Mouse (Mus musculus): ENCODE measurements around the gene Dhx9.
A peak's percentile ranks its signal among the peaks of the same experiment; 100 is the strongest.
"Not testable (repeated sequence)": the region's sequence is repeated elsewhere in the genome, so short reads cannot be mapped to it uniquely, and the experiment has no call there.

Dhx9 gene

DNA sequence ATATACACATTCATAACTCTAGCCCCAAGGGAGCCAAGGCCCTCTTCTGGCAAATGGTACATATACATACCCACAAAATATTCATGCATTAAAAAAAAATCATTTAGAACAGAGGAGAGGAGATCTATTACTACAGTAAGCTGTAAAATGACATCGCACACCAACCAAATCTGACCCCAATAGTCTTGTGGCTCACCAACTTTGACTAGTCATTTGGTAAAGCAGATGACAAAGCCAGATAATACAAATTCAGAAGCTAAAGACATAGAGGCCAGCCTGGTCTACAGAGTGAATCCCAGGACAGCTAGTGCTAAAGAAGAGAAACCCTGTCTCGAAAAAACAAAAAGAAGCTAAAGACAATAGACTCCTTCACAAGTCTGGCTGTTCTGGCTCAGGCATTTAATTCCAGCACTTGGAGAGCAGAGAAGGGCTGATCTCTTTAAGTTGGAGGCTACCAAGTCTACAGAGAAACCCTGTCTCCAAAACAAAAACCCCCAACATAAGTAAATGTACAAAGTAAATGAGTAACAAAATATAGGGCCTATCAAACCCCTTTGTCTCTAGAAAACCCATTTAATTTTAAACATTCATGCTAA is 2.2 kb downstream of the Dhx9 start:
- no peak for DNase-seq

- no peak for DNase-seq
Observed at GRCm38 (mm10) chr1:153481025-153481412, 6.4 kb downstream of the Dhx9 start.

- peak; percentile 60 to 84 for DNase-seq
Observed at GRCm38 (mm10) chr1:153480386-153481024, 7.0 kb downstream of the Dhx9 start.

DNA sequence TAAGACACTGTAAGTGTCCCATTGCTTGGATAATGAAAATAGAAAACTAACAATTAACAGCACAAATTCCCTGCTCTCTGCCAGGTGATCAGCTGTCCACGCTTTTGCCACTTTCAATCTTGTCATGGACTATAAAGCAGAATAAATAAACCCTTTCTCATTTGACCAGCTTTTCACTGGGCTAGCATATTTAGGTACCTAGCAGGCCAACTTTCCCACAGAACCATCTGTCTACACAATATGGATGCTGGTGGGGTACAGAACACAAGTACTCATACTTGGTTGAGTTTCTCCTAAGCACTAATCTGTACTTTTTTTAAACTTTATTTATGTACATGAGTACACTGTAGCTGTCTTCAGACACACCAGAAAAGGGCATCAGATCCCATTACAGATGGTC is 8.2 kb downstream of the Dhx9 start:
- no peak for DNase-seq

- DNase-seq = no peak
Observed at GRCm38 (mm10) chr1:153461796-153462195, 25.7 kb downstream of the Dhx9 start.

DNA sequence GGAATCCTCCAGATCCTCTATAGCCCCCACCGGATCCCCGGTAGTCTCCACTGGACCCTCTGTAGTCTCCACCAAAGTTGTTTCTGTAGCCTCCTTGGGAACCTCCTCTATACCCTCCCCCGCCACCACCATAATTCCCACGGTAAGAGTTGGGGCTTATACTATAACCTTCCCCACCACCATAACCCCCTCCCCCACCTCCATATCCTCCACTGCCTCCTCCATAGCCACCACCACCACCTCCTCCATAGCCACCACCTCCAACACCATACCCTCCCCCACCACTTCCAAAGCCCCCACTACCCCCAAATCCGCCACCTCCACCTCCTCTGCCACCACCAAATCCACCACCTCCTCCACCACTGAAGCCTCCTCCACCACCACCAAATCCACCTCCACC is 31.3 kb downstream of the Dhx9 start:
- DNase-seq = no peak

DNA sequence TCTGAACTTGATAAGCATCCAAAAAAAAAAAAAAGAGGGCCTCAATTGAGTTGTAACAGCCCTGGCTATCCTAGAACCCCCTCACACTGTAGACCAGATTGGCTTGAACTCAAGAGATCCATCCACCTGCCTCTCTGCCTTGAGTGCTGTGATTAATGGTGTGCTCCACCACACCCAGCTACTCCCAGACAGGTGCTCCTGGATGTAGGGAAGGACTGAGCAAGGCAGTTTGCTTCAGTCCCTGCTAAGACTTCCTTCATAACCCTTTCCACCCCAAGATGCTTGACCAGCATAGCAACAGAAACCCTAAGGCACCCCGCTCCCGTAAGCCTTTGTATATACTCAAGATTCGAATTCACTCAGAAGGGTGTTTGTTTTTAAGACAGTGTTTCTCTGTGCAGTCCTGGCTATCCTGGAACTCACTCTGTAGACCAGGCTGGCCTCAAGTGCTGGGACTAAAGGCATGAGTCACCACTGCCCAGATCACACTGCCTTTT is 34.3 kb downstream of the Dhx9 start:
- no peak for DNase-seq

GRCm38 (mm10) chr1:153451237-153452154 is 36.0 kb downstream of the Dhx9 start:
- peak; percentile 37 to 58 for DNase-seq

DNA sequence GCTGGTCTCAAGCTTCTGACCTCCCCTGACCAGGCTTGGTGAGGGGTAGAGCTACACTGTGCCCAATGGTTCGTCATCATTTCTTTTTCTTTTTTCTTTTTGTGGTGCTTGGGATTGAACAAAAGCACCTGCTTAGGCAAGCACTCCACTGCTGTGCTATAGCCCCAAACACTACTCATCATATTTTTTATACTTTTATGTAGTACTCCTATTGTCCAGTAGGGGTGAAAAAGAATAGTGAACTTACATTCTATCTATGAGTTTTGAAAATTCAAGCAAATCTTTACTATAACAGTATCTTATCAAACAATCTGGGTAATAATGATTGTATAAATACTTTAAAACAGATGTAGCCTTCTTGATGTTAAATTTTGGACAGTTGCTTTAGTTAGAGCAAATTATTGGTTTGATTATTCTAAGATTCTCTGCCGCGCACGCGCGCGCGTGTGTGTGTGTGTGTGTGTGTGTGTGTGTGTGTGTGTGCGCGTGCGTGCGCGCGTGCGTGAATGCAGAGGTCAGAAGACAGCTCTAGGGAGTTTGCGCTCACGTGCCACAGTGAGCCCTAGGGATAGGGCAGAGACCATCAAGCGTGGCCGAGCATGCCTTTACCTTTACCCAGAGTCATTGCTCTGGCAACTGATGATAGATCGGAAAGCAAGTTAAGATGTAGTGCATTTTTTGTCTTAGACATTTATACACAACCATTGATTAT is 41.2 kb downstream of the Dhx9 start:
- DNase-seq = no peak

DNA sequence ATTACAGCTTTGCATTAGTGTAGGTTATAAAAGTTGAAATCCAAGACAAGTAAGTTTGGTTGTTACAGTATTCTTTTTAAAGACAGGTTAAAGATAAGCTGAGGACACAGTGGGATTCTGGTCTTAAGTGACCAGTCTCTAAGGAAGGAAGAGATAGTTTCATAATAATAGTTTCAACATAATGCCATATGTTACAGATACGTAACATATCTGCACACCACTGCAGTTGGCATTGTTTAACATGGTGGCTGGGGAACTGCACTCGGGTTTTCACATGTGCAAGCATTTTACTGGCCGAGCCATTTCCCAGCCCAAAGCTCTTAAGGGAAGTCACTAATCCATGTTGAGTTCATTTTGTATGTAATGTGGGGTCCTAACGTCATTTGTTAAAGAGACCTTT is 43.8 kb downstream of the Dhx9 start:
- no peak for DNase-seq

GRCm38 (mm10) chr1:153443019-153443418 is 44.4 kb downstream of the Dhx9 start:
- DNase-seq = no peak

DNA sequence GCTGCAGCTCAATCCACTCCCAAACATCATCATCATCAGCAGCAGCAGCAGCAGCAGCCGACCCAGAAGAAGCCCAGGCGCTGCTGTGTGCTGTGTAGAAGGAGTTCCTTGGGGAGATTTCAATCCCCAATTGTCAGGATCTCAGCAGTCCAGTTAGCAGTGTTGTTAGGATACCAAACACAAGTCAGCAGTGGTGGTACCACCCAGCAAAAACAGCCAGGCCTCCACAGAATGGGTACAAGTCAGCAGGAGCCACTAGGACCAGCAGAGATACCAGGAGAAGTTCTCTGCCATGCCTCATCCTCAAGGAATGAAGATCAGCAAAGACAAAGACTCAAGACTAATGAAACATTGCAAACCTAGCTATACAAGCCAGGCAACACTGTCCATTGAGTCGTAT is 45.8 kb downstream of the Dhx9 start:
- no peak for DNase-seq

DNA sequence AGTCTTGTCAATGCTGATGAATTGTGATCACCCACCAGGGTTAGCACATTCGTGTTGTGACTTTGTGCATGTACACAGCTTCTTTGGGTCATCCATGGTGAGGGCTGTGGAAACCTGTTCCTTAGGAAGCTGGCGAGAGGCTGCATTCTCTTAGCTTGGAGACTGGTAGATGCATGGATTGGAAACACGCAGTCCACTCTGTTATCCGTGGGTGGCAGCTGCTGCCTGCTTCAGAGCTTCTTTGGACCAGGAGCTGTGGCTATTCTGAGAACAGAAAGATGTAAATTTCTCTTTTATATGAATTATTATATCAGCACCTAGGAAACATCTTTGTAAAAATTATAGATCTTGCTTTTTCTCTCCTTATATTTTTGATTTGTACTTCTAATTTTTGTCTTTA is 46.7 kb downstream of the Dhx9 start:
- no peak for DNase-seq

- DNase-seq = no peak
Observed at GRCm38 (mm10) chr1:153437536-153437935, 49.9 kb downstream of the Dhx9 start.

- DNase-seq = no peak
Observed at GRCm38 (mm10) chr1:153433851-153434589, 53.4 kb downstream of the Dhx9 start.

- no peak for DNase-seq
Observed at GRCm38 (mm10) chr1:153432329-153432728, 55.1 kb downstream of the Dhx9 start.

GRCm38 (mm10) chr1:153431701-153432100 is 55.8 kb downstream of the Dhx9 start:
- DNase-seq = peak in 1 of 2 experiments; percentile 24

GRCm38 (mm10) chr1:153431158-153431557 is 56.3 kb downstream of the Dhx9 start:
- DNase-seq = no peak

- peak; percentile 67 to 79 for DNase-seq
Observed at GRCm38 (mm10) chr1:153424770-153425584, 62.5 kb downstream of the Dhx9 start, which contains the start of gene Shcbp1l. Shcbp1l (plus strand) TSS chr1:153425162.

GRCm38 (mm10) chr1:153424271-153424670 is 63.2 kb downstream of the Dhx9 start:
- DNase-seq = no peak

DNA sequence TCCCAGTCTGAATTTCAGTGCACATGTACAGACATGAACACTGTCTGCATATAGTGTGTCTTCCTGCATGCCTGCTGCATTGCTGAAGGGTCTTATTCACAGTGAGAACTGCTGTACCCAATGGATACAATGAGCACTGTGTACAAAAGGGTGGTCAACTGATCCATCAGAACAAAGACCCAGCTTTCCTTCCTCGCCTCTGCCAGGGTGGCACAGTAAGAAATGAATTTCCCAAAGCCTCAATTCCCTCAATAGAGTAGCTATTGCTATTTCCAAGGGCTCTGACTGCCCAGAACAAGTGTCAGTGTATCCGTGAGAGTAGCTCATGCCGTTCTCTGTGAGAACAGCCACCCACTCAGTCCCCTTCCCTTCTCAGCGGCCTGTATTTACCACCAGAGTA is 69.7 kb downstream of the Dhx9 start:
- not testable (repeated sequence) for DNase-seq

All from spleen, adult 18-20 months (tissue).